Mouse (Mus musculus) midbrain, embryonic 15.5 days (tissue): ENCODE measurements around the gene Gm21887. TPM values are rescaled to one million over a fixed set of nuclear protein-coding genes. Genes with fewer than 3 reads are reported as not detected.
"Not testable (repeated sequence)": the region's sequence is repeated elsewhere in the genome, so short reads cannot be mapped to it uniquely, and the experiment has no call there.

ENCODE experiments used
- ATAC-seq: fragments of 200-750 bp; cut with Nextera tagmentation; replicated peaks from 2 replicates; pipeline ENCODE4 v1.8.0; 2017; ENCODE audit warnings: moderate TSS enrichment
- H3K27ac ChIP-seq: fragments of 300-500 bp; sonication (generic); 2 replicates; pipeline ENCODE4 v1.5.1; 2015; ENCODE audit warnings: mild to moderate bottlenecking, inconsistent platforms
- H3K27me3 ChIP-seq: fragments of 300-500 bp; sonication (generic); replicated peaks from 2 replicates; pipeline ENCODE4 v1.6.1; 2015; ENCODE audit warnings: inconsistent platforms
- H3K36me3 ChIP-seq: fragments of 300-500 bp; sonication (generic); replicated peaks from 2 replicates; pipeline ENCODE4 v1.6.1; 2015; ENCODE audit warnings: inconsistent platforms
- H3K4me1 ChIP-seq: fragments of 300-500 bp; sonication (generic); 2 replicates; pipeline ENCODE4 v1.6.1; 2015; ENCODE audit warnings: inconsistent platforms
- H3K4me2 ChIP-seq: fragments of 300-500 bp; sonication (generic); 2 replicates; pipeline ENCODE4 v1.6.1; 2015; ENCODE audit warnings: inconsistent platforms, mild to moderate bottlenecking, moderate library complexity
- H3K4me3 ChIP-seq: fragments of 300-500 bp; sonication (generic); 2 replicates; pipeline ENCODE4 v1.5.1; 2015; ENCODE audit warnings: mild to moderate bottlenecking, inconsistent platforms
- H3K9ac ChIP-seq: fragments of 300-500 bp; sonication (generic); 2 replicates; pipeline ENCODE4 v1.6.1; 2015; ENCODE audit warnings: mild to moderate bottlenecking, inconsistent platforms
- H3K9me3 ChIP-seq: fragments of 300-500 bp; sonication (generic); 2 replicates; pipeline ENCODE4 v1.6.1; 2016; ENCODE audit warnings: inconsistent platforms
- WGBS: fragments of 180-500 bp; shearing (Covaris S2); methylation state at CpG from one replicate; pipeline ENCODE4 v1.1.7; 2015; ENCODE audit warnings: mixed read lengths; 5-methylcytosine and 5-hydroxymethylcytosine counted together
- polyA plus RNA-seq: library from polyadenylated mRNA; unstranded; fragments of >200 nt; fragmentation: Nextera tagmentation; extraction: Ambion mirVana; gene quantifications from 2 replicates; pipeline ENCODE4 v1.2.1, GENCODE M21; 2015

The Gm21887 gene
- polyA plus RNA-seq, 1 experiment from 2014 or later: 187 TPM

GRCm38 (mm10) chrX:169977856-169978435, 31.5 kb upstream of the Gm21887 start:
- not testable (repeated sequence) for H3K9ac ChIP-seq, H3K4me2 ChIP-seq, H3K27me3 ChIP-seq, ATAC-seq, H3K27ac ChIP-seq, H3K4me3 ChIP-seq, H3K4me1 ChIP-seq
- Histone ChIP-seq H3K36me3 (peaks cover 13% of the 10 kb centered on the region; the same call in 1 of the 2 replicates), H3K9me3 (peaks cover 17% of the 10 kb centered on the region)
- WGBS: 87% methylated on average over 7 of the region's 7 CpGs

- Histone ChIP-seq H3K4me2 (peak overlapping the region; percentile 28), H3K36me3 (peaks cover 13% of the 10 kb centered on the region; the same call in 1 of the 2 replicates), H3K9me3 (peaks cover 23% of the 10 kb centered on the region), H3K4me3 (peak overlapping the region; percentile 12)
- not testable (repeated sequence) for H3K9ac ChIP-seq, H3K27ac ChIP-seq, H3K27me3 ChIP-seq, H3K4me1 ChIP-seq
- ATAC-seq: peak; percentile 21
- 65% methylated on average over 29 of the region's 29 CpGs for WGBS
Observed at GRCm38 (mm10) chrX:169978436-169979381, 30.8 kb upstream of the Gm21887 start.

- peaks cover 29% of the 10 kb centered on the region for H3K9me3 ChIP-seq
- not testable (repeated sequence) for H3K9ac ChIP-seq, H3K27me3 ChIP-seq, H3K4me1 ChIP-seq
- WGBS: 69% methylated on average over 20 of the region's 20 CpGs
- H3K27ac ChIP-seq: peak overlapping the region; percentile 1; the same call in 1 of the 2 replicates
- H3K4me3 ChIP-seq: peak overlapping the region; percentile 12
- ATAC-seq: peak; percentile 32
- peaks cover 19% of the 10 kb centered on the region for H3K36me3 ChIP-seq
- peak overlapping the region; percentile 28 for H3K4me2 ChIP-seq
Observed at GRCm38 (mm10) chrX:169979461-169980202, 29.8 kb upstream of the Gm21887 start.

- 82% methylated on average over 6 of the region's 6 CpGs for WGBS
- H3K36me3 ChIP-seq: peaks cover 24% of the 10 kb centered on the region
Observed at GRCm38 (mm10) chrX:169980203-169980556, 29.3 kb upstream of the Gm21887 start.

GRCm38 (mm10) chrX:169980809-169981289, 28.6 kb upstream of the Gm21887 start:
- H3K36me3 ChIP-seq: peaks cover 28% of the 10 kb centered on the region
- no peaks in the 10 kb centered on the region for H3K27me3 ChIP-seq
- H3K4me1 ChIP-seq: no peaks in the 10 kb centered on the region
- H3K4me3 ChIP-seq: no peak overlapping the region
- 87% methylated on average over 12 of the region's 12 CpGs for WGBS
- no peak overlapping the region for H3K27ac ChIP-seq
- H3K4me2 ChIP-seq: no peak overlapping the region
- H3K9me3 ChIP-seq: peaks cover 29% of the 10 kb centered on the region
- H3K9ac ChIP-seq: no peak overlapping the region
- no peak for ATAC-seq

More at GRCm38 (mm10) chrX:169980203-169980556, 29.3 kb upstream of the Gm21887 start:
- not testable (repeated sequence) for H3K27me3 ChIP-seq, H3K27ac ChIP-seq, H3K4me3 ChIP-seq, H3K4me1 ChIP-seq, H3K4me2 ChIP-seq, H3K9ac ChIP-seq
- peaks cover 29% of the 10 kb centered on the region for H3K9me3 ChIP-seq
- ATAC-seq: peak; percentile 8; the same call in 1 of the 2 replicates

GRCm38 (mm10) chrX:169981761-169982181, 27.7 kb upstream of the Gm21887 start:
- ATAC-seq: not testable (repeated sequence)
- peaks cover 32% of the 10 kb centered on the region for H3K9me3 ChIP-seq

GRCm38 (mm10) chrX:169982606-169983400, 26.7 kb upstream of the Gm21887 start:
- not testable (repeated sequence) for H3K4me1 ChIP-seq, ATAC-seq, H3K9ac ChIP-seq, H3K4me3 ChIP-seq, H3K27ac ChIP-seq, H3K4me2 ChIP-seq, H3K27me3 ChIP-seq
- Histone ChIP-seq H3K9me3 (peaks cover 28% of the 10 kb centered on the region), H3K36me3 (peaks cover 35% of the 10 kb centered on the region)
- 90% methylated on average over 23 of the region's 23 CpGs for WGBS

More at GRCm38 (mm10) chrX:169981761-169982181, 27.7 kb upstream of the Gm21887 start:
- not testable (repeated sequence) for H3K27me3 ChIP-seq, H3K4me3 ChIP-seq, H3K4me2 ChIP-seq, H3K9ac ChIP-seq, H3K4me1 ChIP-seq, H3K27ac ChIP-seq
- 93% methylated on average over 19 of the region's 19 CpGs for WGBS
- H3K36me3 ChIP-seq: peaks cover 31% of the 10 kb centered on the region

- peaks cover 37% of the 10 kb centered on the region for H3K36me3 ChIP-seq
- H3K27me3 ChIP-seq, H3K4me2 ChIP-seq, H3K4me1 ChIP-seq, H3K4me3 ChIP-seq, H3K27ac ChIP-seq, ATAC-seq, H3K9ac ChIP-seq: not testable (repeated sequence)
- H3K9me3 ChIP-seq: peaks cover 28% of the 10 kb centered on the region
- WGBS: 87% methylated on average over 19 of the region's 19 CpGs
Observed at GRCm38 (mm10) chrX:169983401-169984165, 25.9 kb upstream of the Gm21887 start.

GRCm38 (mm10) chrX:169984331-169984730, 25.1 kb upstream of the Gm21887 start:
- peaks cover 44% of the 10 kb centered on the region for H3K36me3 ChIP-seq
- not testable (repeated sequence) for ATAC-seq, H3K27ac ChIP-seq, H3K4me3 ChIP-seq, H3K4me1 ChIP-seq, H3K4me2 ChIP-seq, H3K9ac ChIP-seq, H3K27me3 ChIP-seq
- peaks cover 34% of the 10 kb centered on the region for H3K9me3 ChIP-seq
- WGBS: 90% methylated on average over 7 of the region's 7 CpGs

GRCm38 (mm10) chrX:169984853-169985252, 24.6 kb upstream of the Gm21887 start:
- Histone ChIP-seq H3K9me3 (peaks cover 36% of the 10 kb centered on the region), H3K36me3 (peaks cover 44% of the 10 kb centered on the region)
- H3K4me2 ChIP-seq, H3K9ac ChIP-seq, H3K27me3 ChIP-seq, H3K4me1 ChIP-seq, H3K4me3 ChIP-seq, ATAC-seq, H3K27ac ChIP-seq: not testable (repeated sequence)
- 93% methylated on average over 21 of the region's 21 CpGs for whole genome bisulfite sequencing

- H3K9me3 ChIP-seq: peaks cover 44% of the 10 kb centered on the region
Observed at GRCm38 (mm10) chrX:169985796-169986195, 23.7 kb upstream of the Gm21887 start.

More at GRCm38 (mm10) chrX:169985796-169986195, 23.7 kb upstream of the Gm21887 start:
- H3K36me3 ChIP-seq: peaks cover 49% of the 10 kb centered on the region
- not testable (repeated sequence) for H3K9ac ChIP-seq, H3K27me3 ChIP-seq, H3K27ac ChIP-seq, H3K4me3 ChIP-seq, H3K4me2 ChIP-seq, H3K4me1 ChIP-seq
- peak; percentile 49 for ATAC-seq
- WGBS: 84% methylated on average over 18 of the region's 18 CpGs
